Mouse (Mus musculus) MEL (cell line): Measurements from ENCODE around the gene Zbtb7a. TPM values are rescaled to one million over a fixed set of nuclear protein-coding genes. Genes with fewer than 3 reads are reported as not detected.

Source experiments
- DNase-seq: peaks from one replicate; pipeline ENCODE4 v3.0.0; 2011; ENCODE audit warnings: low read depth, low spot score
- H3K27ac ChIP-seq: 2 replicates; pipeline ENCODE4 v1.5.1; 2012; ENCODE audit warnings: low read depth, mild to moderate bottlenecking, control low read depth, low read length, moderate library complexity; ENCODE audit not compliant: control insufficient read depth
- H3K27me3 ChIP-seq, 2 experiments: fragments of 150-350 bp in 1 of 2; sonication (generic) in 1 of 2; 2 replicates each; pipeline ENCODE4 v1.6.1; 2012; ENCODE audit warnings: low read length in 2 of 2, mild to moderate bottlenecking in 2 of 2, improper control_type of control experiment in 1 of 2, moderate library complexity in 1 of 2; ENCODE audit not compliant: insufficient read depth in 2 of 2, control insufficient read depth in 1 of 2
- H3K36me3 ChIP-seq, 2 experiments: 2 replicates each; pipeline ENCODE4 v1.6.1; 2012 to 2014; ENCODE audit warnings: low read length in 2 of 2, improper control_type of control experiment in 1 of 2, inconsistent platforms in 1 of 2, mild to moderate bottlenecking in 1 of 2; ENCODE audit not compliant: insufficient read depth in 2 of 2, control insufficient read depth in 1 of 2
- H3K4me1 ChIP-seq, 2 experiments: fragments of 150-350 bp in 1 of 2; sonication (generic) in 1 of 2; 2 replicates each; pipeline ENCODE4 v1.6.1; 2012; ENCODE audit warnings: low read length in 2 of 2, improper control_type of control experiment in 1 of 2, mild to moderate bottlenecking in 1 of 2; ENCODE audit not compliant: insufficient read depth in 2 of 2, control insufficient read depth in 1 of 2
- H3K4me3 ChIP-seq, 2 experiments: fragments of 150-350 bp in 1 of 2; sonication (generic) in 1 of 2; 2 replicates each; pipeline ENCODE4 v1.5.1; 2012; ENCODE audit warnings: low read depth in 2 of 2, low read length in 2 of 2, mild to moderate bottlenecking in 2 of 2, moderate library complexity in 2 of 2, control low read depth in 1 of 2, improper control_type of control experiment in 1 of 2; ENCODE audit not compliant: control insufficient read depth in 1 of 2, insufficient read depth in 1 of 2
- H3K79me2 ChIP-seq: 2 replicates; pipeline ENCODE4 v1.6.1; 2012; ENCODE audit warnings: mild to moderate bottlenecking, low read length, moderate library complexity; ENCODE audit not compliant: control insufficient read depth, poor library complexity, insufficient read depth
- H3K9ac ChIP-seq: 2 replicates; pipeline ENCODE4 v1.6.1; 2012; ENCODE audit warnings: low read depth, mild to moderate bottlenecking, control low read depth, low read length, moderate library complexity; ENCODE audit not compliant: control insufficient read depth, poor library complexity, severe bottlenecking
- H3K9me3 ChIP-seq: fragments of 150-350 bp; sonication (generic); replicated peaks from 2 replicates; pipeline ENCODE4 v1.6.1; 2012; ENCODE audit warnings: mild to moderate bottlenecking, low read length, improper control_type of control experiment, moderate library complexity; ENCODE audit not compliant: insufficient read depth
- CHD1 ChIP-seq: IDR thresholded peaks from 2 replicates; pipeline ENCODE4 v1.6.1; 2012; ENCODE audit warnings: low read depth, mild to moderate bottlenecking, inconsistent platforms, low read length, improper control_type of control experiment
- CHD2 ChIP-seq: IDR thresholded peaks from 2 replicates; pipeline ENCODE4 v1.6.1; 2011; ENCODE audit warnings: low read length, improper control_type of control experiment
- GATA1 ChIP-seq: IDR thresholded peaks from 2 replicates; pipeline ENCODE4 v1.6.1; 2011; ENCODE audit warnings: low read depth, low read length, improper control_type of control experiment
- JUND ChIP-seq: IDR thresholded peaks from 2 replicates; pipeline ENCODE4 v1.6.1; 2011; ENCODE audit warnings: low read depth, mild to moderate bottlenecking, improper control_type of control experiment, low read length
- MAFK ChIP-seq: IDR thresholded peaks from 2 replicates; pipeline ENCODE4 v1.6.1; 2011; ENCODE audit warnings: low read depth, mild to moderate bottlenecking, low read length, improper control_type of control experiment, borderline replicate concordance
- MEF2A ChIP-seq: IDR thresholded peaks from 2 replicates; pipeline ENCODE4 v1.6.1; 2014; ENCODE audit warnings: low read depth, mild to moderate bottlenecking, inconsistent platforms, low read length, improper control_type of control experiment; ENCODE audit not compliant: poor library complexity, insufficient replicate concordance, severe bottlenecking; ENCODE audit errors: extremely low read depth
- MYB ChIP-seq: IDR thresholded peaks from 2 replicates; pipeline ENCODE4 v1.6.1; 2011; ENCODE audit warnings: mild to moderate bottlenecking, low read depth, low read length, improper control_type of control experiment
- MYC ChIP-seq: IDR thresholded peaks from 2 replicates; pipeline ENCODE4 v1.6.1; 2011; ENCODE audit warnings: low read depth, mild to moderate bottlenecking, low read length, improper control_type of control experiment, moderate library complexity
- POLR2AphosphoS5 ChIP-seq: IDR thresholded peaks from 2 replicates; pipeline ENCODE4 v1.6.1; 2012; ENCODE audit warnings: low read depth, borderline replicate concordance, mild to moderate bottlenecking, inconsistent platforms, low read length, moderate library complexity, mixed read lengths
- RAD21 ChIP-seq: IDR thresholded peaks from 2 replicates; pipeline ENCODE4 v1.6.1; 2011; ENCODE audit warnings: mild to moderate bottlenecking, low read depth, low read length, improper control_type of control experiment
- RCOR1 ChIP-seq: IDR thresholded peaks from 2 replicates; pipeline ENCODE4 v1.6.1; 2012; ENCODE audit warnings: low read depth, mild to moderate bottlenecking, inconsistent platforms, low read length, improper control_type of control experiment
- TAL1 ChIP-seq: IDR thresholded peaks from 2 replicates; pipeline ENCODE4 v1.6.1; 2012; ENCODE audit warnings: mild to moderate bottlenecking, inconsistent platforms, low read length, moderate library complexity, mixed read lengths
- TCF12 ChIP-seq: IDR thresholded peaks from 2 replicates; pipeline ENCODE4 v1.6.1; 2014; ENCODE audit warnings: low read depth, mild to moderate bottlenecking, inconsistent platforms, low read length, improper control_type of control experiment, moderate library complexity
- UBTF ChIP-seq: IDR thresholded peaks from 2 replicates; pipeline ENCODE4 v1.6.1; 2012; ENCODE audit warnings: low read depth, mild to moderate bottlenecking, inconsistent platforms, low read length, improper control_type of control experiment, moderate library complexity, borderline replicate concordance; ENCODE audit not compliant: insufficient read depth
- USF1 ChIP-seq: IDR thresholded peaks from 2 replicates; pipeline ENCODE4 v1.6.1; 2014; ENCODE audit warnings: low read depth, mild to moderate bottlenecking, inconsistent platforms, low read length, improper control_type of control experiment, moderate library complexity
- ZKSCAN1 ChIP-seq: IDR thresholded peaks from 2 replicates; pipeline ENCODE4 v1.6.1; 2012; ENCODE audit warnings: low read depth, mild to moderate bottlenecking, inconsistent platforms, low read length, improper control_type of control experiment, moderate library complexity
- ZMIZ1 ChIP-seq: IDR thresholded peaks from 2 replicates; pipeline ENCODE4 v1.6.1; 2012; ENCODE audit warnings: low read depth, mild to moderate bottlenecking, inconsistent platforms, low read length, improper control_type of control experiment, moderate library complexity
- ZNF384 ChIP-seq: IDR thresholded peaks from 2 replicates; pipeline ENCODE4 v1.6.1; 2012; ENCODE audit warnings: low read depth, mild to moderate bottlenecking, inconsistent platforms, low read length, improper control_type of control experiment
- polyA plus RNA-seq, 2 experiments: library from polyadenylated mRNA; stranded (reverse) in 1 of 2; unstranded in 1 of 2; fragments of >175 nt in 1 of 2; fragments of >200 nt in 1 of 2; gene quantifications; 2 replicates each; pipeline versions ENCODE4 v1.2.1 to v1.2.4; 2012; ENCODE audit warnings: low replicate concordance in 2 of 2, low read depth in 1 of 2; ENCODE audit not compliant: insufficient read length in 2 of 2, insufficient read depth in 1 of 2, missing spikeins in 1 of 2
- total RNA-seq: library from RNA; depleted of rRNA; stranded (reverse); fragments of 300-350 nt; gene quantifications from 2 replicates; pipeline ENCODE4 v1.2.3, GENCODE M21; 2012

The Zbtb7a gene
- total and polyA plus RNA-seq, 3 experiments: 25.3 to 45.4 (median 40.6) TPM

GRCm38 (mm10) chr10:81140005-81140404 lies 5.0 kb downstream of the Zbtb7a start:
- H3K79me2 ChIP-seq: peaks cover 83% of the 10 kb centered on the region
- H3K27ac ChIP-seq: no peak overlapping the region
- TF ChIP-seq JUND: no peak
- TF ChIP-seq ZNF384: no peak
- TF ChIP-seq UBTF: no peak
- TF ChIP-seq RCOR1: no peak
- no peak for TF ChIP-seq MAFK
- no peak for TF ChIP-seq POLR2AphosphoS5
- TF ChIP-seq, all 39 proteins: peak for 0
- H3K9ac ChIP-seq: no peak overlapping the region
- H3K27me3 ChIP-seq: no peaks in the 10 kb centered on the region
- no peak for DNase-seq
- peaks cover 2 to 11% of the 10 kb centered on the region in 2 experiments; a peak in 3 of 4 replicates for H3K4me1 ChIP-seq
- no peak overlapping the region for H3K4me3 ChIP-seq
- peaks cover 4 to 11% of the 10 kb centered on the region in 2 experiments for H3K36me3 ChIP-seq
- no peaks in the 10 kb centered on the region for H3K9me3 ChIP-seq

DNA sequence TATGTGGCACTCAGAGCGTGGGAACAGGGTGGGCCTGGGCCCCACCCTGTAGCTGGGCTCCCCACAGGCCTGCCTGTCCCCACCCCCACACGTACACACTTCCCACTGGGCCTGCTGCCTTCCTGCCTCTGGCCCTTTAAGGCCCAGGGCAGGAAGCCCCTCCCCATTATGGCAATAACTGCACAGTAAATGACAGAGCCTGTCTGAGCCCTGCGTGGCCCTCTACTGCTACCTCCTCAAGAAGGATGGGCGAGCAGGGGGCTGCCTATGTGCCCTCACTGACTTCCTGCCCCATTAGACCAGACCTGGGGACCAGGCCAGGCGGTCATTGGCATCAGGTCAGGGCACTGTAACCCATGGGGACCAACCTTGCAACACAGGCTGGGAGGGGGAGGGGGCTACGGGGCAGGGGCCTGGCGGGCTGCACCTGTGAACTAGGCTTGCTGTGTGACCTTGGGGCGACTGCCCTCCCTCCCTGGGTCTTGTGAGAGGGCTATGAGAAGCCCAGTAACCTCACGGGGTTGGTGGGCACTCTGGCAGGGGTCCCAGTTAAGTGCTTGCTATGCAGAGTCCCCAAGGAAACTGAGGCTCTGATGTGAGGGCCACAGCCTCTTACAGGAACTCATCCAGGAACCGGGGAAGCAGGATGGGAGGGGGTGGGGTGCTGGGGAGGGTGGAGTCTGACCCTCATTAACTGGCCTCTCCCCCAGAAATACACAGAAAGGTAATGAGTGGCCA lies 5.9 kb downstream of the Zbtb7a start:
- Histone ChIP-seq H3K36me3 (peaks cover 7 to 12% of the 10 kb centered on the region in 2 experiments), H3K27ac (no peak overlapping the region), H3K9ac (no peak overlapping the region)
- no peak for TF ChIP-seq ZKSCAN1
- TF ChIP-seq MYB: no peak
- TF ChIP-seq ZNF384: no peak
- TF ChIP-seq ZMIZ1: no peak
- no peak for TF ChIP-seq GATA1
- TF ChIP-seq TCF12: no peak
- no peak for TF ChIP-seq MEF2A
- TF ChIP-seq USF1: no peak
- TF ChIP-seq CHD2: no peak
- no peak for TF ChIP-seq RAD21
- no peak for TF ChIP-seq CHD1
- no peak for TF ChIP-seq MYC
- TF ChIP-seq TAL1: no peak
- TF ChIP-seq, all 39 proteins: peak for 0
- Histone ChIP-seq H3K79me2 (peaks cover 89% of the 10 kb centered on the region), H3K4me3 (no peak overlapping the region), H3K4me1 (peaks cover 2 to 11% of the 10 kb centered on the region in 2 experiments; a peak in 3 of 4 replicates), H3K9me3 (no peaks in the 10 kb centered on the region), H3K27me3 (no peaks in the 10 kb centered on the region)
- DNase-seq: no peak
